Comparison of ENCODE assay signal across 10 mouse cellular contexts in the genomic region with DNA sequence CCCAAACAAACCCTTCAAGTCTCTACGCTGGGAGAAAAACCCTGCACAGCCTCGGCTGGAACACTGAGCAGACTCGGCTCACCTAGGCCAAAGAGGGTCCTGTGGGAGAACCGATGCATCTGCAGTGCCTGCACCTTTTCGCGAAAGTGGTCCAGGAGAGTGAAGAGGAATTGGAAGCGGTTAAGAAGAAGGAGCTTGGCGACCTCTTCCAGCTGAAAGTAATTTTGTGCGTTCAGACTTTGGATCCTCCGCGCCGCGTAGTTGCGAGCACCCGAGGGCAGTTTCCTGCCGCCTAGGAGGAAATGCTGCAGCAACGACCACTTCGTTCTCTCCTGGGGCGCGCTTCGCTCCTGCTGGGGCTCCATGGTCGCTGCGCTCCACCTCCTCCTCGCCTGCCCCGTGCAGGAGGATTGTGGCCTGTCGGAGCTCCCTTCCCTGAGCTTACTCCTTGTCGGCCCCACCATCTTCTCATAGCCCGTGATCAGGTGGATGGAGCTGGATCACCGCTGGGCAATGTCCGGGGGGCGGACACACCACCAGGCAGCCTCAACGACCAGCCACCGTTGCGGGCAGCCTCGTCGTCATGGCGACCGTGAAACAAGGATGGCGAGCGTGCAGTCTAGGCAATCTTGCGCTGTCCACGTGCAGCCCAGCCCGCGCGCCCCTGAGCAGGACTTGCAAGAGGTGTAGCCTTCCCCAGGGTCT. TPM values are rescaled to one million over a fixed set of nuclear protein-coding genes. Genes with fewer than 3 reads are reported as not detected.
DNase-seq lines count a peak whose midpoint lies in the region; ATAC-seq and TF ChIP-seq lines count a peak whose summit lies in the region.
"Had no signal": no experiment of that assay in that cellular context is flagged by ENCODE, and none has a peak within 500 bp of the region (broad histone marks: within the 10 kb centered on the region; RNA-seq: fewer than 3 reads in every experiment).

TSS of gene Dpy19l2 (minus strand) at position 594 of the 705 bp plus-strand sequence.

- 0 out of 2 replicates have a peak within 1 kb of the TSS, but pooled peaks have one; percentile 23 for H3K9ac ChIP-seq in stomach, postnatal 0 days (ENCODE audit: low read length)

- peak within 1 kb of the TSS; percentile 72 for H3K27ac ChIP-seq in heart, embryonic 10.5 days
- H3K27ac ChIP-seq in stomach, postnatal 0 days (replicated peaks): no peak within 1 kb of the TSS
- H3K27ac ChIP-seq: macrophage had no signal

- no peak for TF ChIP-seq POLR2A in brain, embryonic 14.5 days (IDR thresholded peaks at IDR 0.05; ENCODE audit: borderline replicate concordance, extremely low read depth, insufficient read depth, insufficient read length, poor library complexity, severe bottlenecking)

- H3K27me3 ChIP-seq in heart, embryonic 10.5 days (ENCODE audit: insufficient read depth, poor library complexity, severe bottlenecking): 0 out of 2 replicates have a peak, but pooled peaks cover 3% of the 10 kb centered on the region
- H3K27me3 ChIP-seq in stomach, postnatal 0 days (ENCODE audit: control insufficient read depth, insufficient read depth, low read length): no peaks in the 10 kb centered on the region; the same call in 1 of the 2 replicates

- 1% methylated on average over 45 of the region's 45 CpGs for WGBS in heart, embryonic 10.5 days
- WGBS in stomach, postnatal 0 days: 1% methylated on average over 45 of the region's 45 CpGs

- TF ChIP-seq CTCF in brain, embryonic 14.5 days (IDR thresholded peaks at IDR 0.05; ENCODE audit: borderline replicate concordance, extremely low read depth, insufficient read depth, insufficient read length): no peak
- TF ChIP-seq CTCF in stomach, postnatal 0 days (IDR thresholded peaks at IDR 0.05; ENCODE audit: low read depth): no peak

- peak; percentile 34; the same call in 1 of the 2 replicates for ATAC-seq in megakaryocyte progenitor cell, adult 5-6 weeks (replicated peaks; ENCODE audit: poor library complexity)
- ATAC-seq in stomach, postnatal 0 days (ENCODE audit: low FRiP score, low TSS enrichment): no peak
- ATAC-seq: Patski had no signal

- H3K4me1 ChIP-seq in heart, embryonic 10.5 days: 0 out of 2 replicates have a peak, but pooled peaks cover 2% of the 10 kb centered on the region
- H3K4me1 ChIP-seq in stomach, postnatal 0 days (replicated peaks; ENCODE audit: control insufficient read depth, insufficient read depth): no peaks in the 10 kb centered on the region

- H3K36me3 ChIP-seq in heart, embryonic 10.5 days: no peaks in the 10 kb centered on the region
- H3K36me3 ChIP-seq in stomach, postnatal 0 days (ENCODE audit: control insufficient read depth, insufficient read depth, low read length): no peaks in the 10 kb centered on the region

- peaks cover 3% of the 10 kb centered on the region; the same call in 1 of the 2 replicates for H3K9me3 ChIP-seq in heart, embryonic 10.5 days
- H3K9me3 ChIP-seq in stomach, postnatal 0 days (ENCODE audit: control insufficient read depth, low read length): no peaks in the 10 kb centered on the region

- H3K4me3 ChIP-seq in heart, embryonic 10.5 days: peak within 1 kb of the TSS; percentile 68
- H3K4me3 ChIP-seq in stomach, postnatal 0 days (ENCODE audit: low read depth, low read length): peak within 1 kb of the TSS; percentile 29

- TF ChIP-seq EP300 in stomach, postnatal 0 days (optimal IDR thresholded peaks at IDR 0.05): no peak

- H3K4me2 ChIP-seq in stomach, postnatal 0 days (replicated peaks; ENCODE audit: low read depth): peak within 1 kb of the TSS; percentile 55

- DNase-seq in heart, embryonic 10.5 days (ENCODE audit: low spot score): peak; percentile 88
- DNase-seq in heart, adult 8-10 months (ENCODE audit: low spot score): no peak
- DNase-seq in brain, embryonic 14.5 days (ENCODE audit: low read depth): peak; percentile 83
- peak; percentile 8 to 21 for DNase-seq in frontal cortex, postnatal 14 days (ENCODE audit: low spot score in 2 of 2)
- DNase-seq in layer of hippocampus, adult 9-11 months: peak; percentile 16
- peak; percentile 26 for DNase-seq in stomach, postnatal 0 days (ENCODE audit: low spot score)
- no peak for DNase-seq in spleen, postnatal 10 days (ENCODE audit: low spot score in 2 of 2)

RNA-seq across cellular contexts. Expression of gene Dpy19l2, which starts in this region (rescaled TPM):
- 0.10 and 0.11 TPM in 2 replicates for polyA plus RNA-seq in heart, embryonic 10.5 days (2016; fragmentation: Nextera tagmentation; extraction: Ambion mirVana)
- total RNA-seq in heart, adult 8-10 months (2022): under 1 TPM in 2 of 4 experiments, not detected in 2; 0.08 to 0.09 TPM
- 0.23 and 0.26 TPM in 2 replicates for polyA plus RNA-seq in brain, embryonic 14.5 days (2012; rRNA removed)
- total RNA-seq in megakaryocyte progenitor cell, adult 5-6 weeks (2015): not detected in 2 replicates
- total RNA-seq in megakaryocyte progenitor cell, adult 5-6 weeks (2017): not detected in 2 replicates
- polyA plus RNA-seq in stomach, postnatal 0 days (2015; fragmentation: Nextera tagmentation; extraction: Ambion mirVana): 0.04 TPM in 1 of 2 replicates, not detected in the other
- polyA plus RNA-seq: macrophage had no signal

Comparison
In these comparisons a context has a peak if more than half of its experiments do, and no peak if none do; other contexts are left out.
1. Peak in DNase-seq, H3K4me3 ChIP-seq and H3K27ac ChIP-seq in heart, embryonic 10.5 days; RNA of the gene not detected or under 1 TPM.
2. Peak in DNase-seq in brain, embryonic 14.5 days; RNA of the gene not detected or under 1 TPM.
3. Peak in ATAC-seq in megakaryocyte progenitor cell, adult 5-6 weeks; RNA of the gene not detected or under 1 TPM.
4. Peak in DNase-seq, H3K4me3 ChIP-seq, H3K9ac ChIP-seq and H3K4me2 ChIP-seq in stomach, postnatal 0 days; RNA of the gene not detected or under 1 TPM.
5. DNase-seq: peak in frontal cortex, postnatal 14 days (2 of 2) and layer of hippocampus, adult 9-11 months (single experiment); none in heart, adult 8-10 months (single experiment) and spleen, postnatal 10 days (0 of 2).